Comparison of ENCODE assay signal across 32 mouse cellular contexts in genomic region chr7:73498200-73498599, GRCm38 (mm10).
"Had no signal": no experiment of that assay in that cellular context is flagged by ENCODE, and none has a peak within 500 bp of the region (broad histone marks: within the 10 kb centered on the region; RNA-seq: fewer than 3 reads in every experiment).

No protein-coding gene starts in this region.

- H3K27me3 ChIP-seq: limb, embryonic 12.5 days; limb, embryonic 13.5 days; limb, embryonic 15.5 days; liver, embryonic 13.5 days; liver, embryonic 15.5 days; lung, embryonic 15.5 days; megakaryocyte, embryonic 14.5 days; midbrain, embryonic 12.5 days; midbrain, embryonic 13.5 days; midbrain, embryonic 15.5 days; neural tube, embryonic 12.5 days; neural tube, embryonic 13.5 days had no signal

- H3K9ac ChIP-seq: limb, embryonic 12.5 days; limb, embryonic 13.5 days; limb, embryonic 15.5 days; liver, embryonic 13.5 days; liver, embryonic 14.5 days; liver, embryonic 15.5 days; liver, postnatal 0 days; lung, embryonic 14.5 days; lung, embryonic 15.5 days; midbrain, embryonic 12.5 days; midbrain, embryonic 13.5 days; midbrain, embryonic 15.5 days; neural tube, embryonic 12.5 days; neural tube, embryonic 13.5 days had no signal

- H3K9me3 ChIP-seq: limb, embryonic 10.5 days; limb, embryonic 12.5 days; limb, embryonic 13.5 days; limb, embryonic 15.5 days; liver, embryonic 13.5 days; liver, embryonic 15.5 days; lung, embryonic 15.5 days; megakaryocyte, embryonic 14.5 days; midbrain, embryonic 10.5 days; midbrain, embryonic 12.5 days; midbrain, embryonic 13.5 days; midbrain, embryonic 15.5 days; neural tube, embryonic 12.5 days; neural tube, embryonic 13.5 days had no signal

- H3K4me3 ChIP-seq: limb, embryonic 10.5 days; limb, embryonic 12.5 days; limb, embryonic 13.5 days; limb, embryonic 15.5 days; liver, embryonic 13.5 days; liver, embryonic 15.5 days; lung, embryonic 15.5 days; megakaryocyte, embryonic 14.5 days; midbrain, embryonic 10.5 days; midbrain, embryonic 12.5 days; midbrain, embryonic 13.5 days; midbrain, embryonic 15.5 days; myocyte; neural tube, embryonic 12.5 days; neural tube, embryonic 13.5 days had no signal

- DNase-seq: left cerebral cortex, postnatal 4 days; liver; liver, embryonic 13.5 days; liver, postnatal 0 days; lung, adult 18-20 months; lung, adult 2 months; lung, embryonic 14.5 days; lung, postnatal 10 days; lung, postnatal 14 days; lung, postnatal 36 days; lung, postnatal 4 days; midbrain, embryonic 14.5 days had no signal

- H3K27ac ChIP-seq: limb, embryonic 10.5 days; limb, embryonic 12.5 days; limb, embryonic 13.5 days; limb, embryonic 15.5 days; liver, embryonic 13.5 days; liver, embryonic 14.5 days; liver, embryonic 15.5 days; lung, embryonic 15.5 days; macrophage; midbrain, embryonic 10.5 days; midbrain, embryonic 12.5 days; midbrain, embryonic 13.5 days; midbrain, embryonic 15.5 days; neural tube, embryonic 12.5 days; neural tube, embryonic 13.5 days had no signal

- H3K4me1 ChIP-seq: limb, embryonic 10.5 days; limb, embryonic 12.5 days; limb, embryonic 13.5 days; limb, embryonic 15.5 days; liver, embryonic 13.5 days; liver, embryonic 15.5 days; lung, embryonic 15.5 days; midbrain, embryonic 10.5 days; midbrain, embryonic 12.5 days; midbrain, embryonic 13.5 days; midbrain, embryonic 15.5 days; neural tube, embryonic 12.5 days; neural tube, embryonic 13.5 days had no signal

- ATAC-seq: liver, postnatal 0 days; lung, postnatal 0 days; midbrain, embryonic 13.5 days; midbrain, embryonic 15.5 days; midbrain, embryonic 16.5 days had no signal

- H3K4me2 ChIP-seq: limb, embryonic 12.5 days; limb, embryonic 13.5 days; limb, embryonic 15.5 days; liver, embryonic 11.5 days; liver, embryonic 13.5 days; liver, embryonic 15.5 days; lung, embryonic 14.5 days; lung, embryonic 15.5 days; midbrain, embryonic 11.5 days; midbrain, embryonic 12.5 days; midbrain, embryonic 13.5 days; midbrain, embryonic 15.5 days; neural tube, embryonic 12.5 days; neural tube, embryonic 13.5 days had no signal
